In the genomic region with DNA sequence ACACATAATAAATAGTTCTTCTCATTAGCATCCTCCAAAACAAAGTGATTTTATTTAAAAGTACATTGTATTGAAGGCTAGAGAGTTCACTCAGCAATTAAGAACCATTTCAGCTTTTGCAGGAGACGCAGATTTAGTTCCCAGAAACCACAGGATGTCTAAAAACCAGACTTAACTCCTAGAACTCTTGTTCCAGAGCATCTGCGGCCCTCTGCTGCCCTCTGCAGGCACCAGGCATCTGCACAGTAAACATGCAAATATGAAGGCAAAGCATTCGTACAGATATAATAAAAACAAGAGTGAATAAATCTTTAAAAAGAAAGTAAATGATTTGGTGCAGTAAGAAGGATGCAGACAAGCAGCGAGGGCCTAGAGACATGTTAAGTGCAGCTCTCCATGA, we compare ENCODE assay signal across 9 mouse cellular contexts. TPM values are rescaled to one million over a fixed set of nuclear protein-coding genes. Genes with fewer than 3 reads are reported as not detected.
DNase-seq lines count a peak whose midpoint lies in the region; ATAC-seq and TF ChIP-seq lines count a peak whose summit lies in the region.
"Had no signal": no experiment of that assay in that cellular context is flagged by ENCODE, and none has a peak within 500 bp of the region (broad histone marks: within the 10 kb centered on the region; RNA-seq: fewer than 3 reads in every experiment).

No protein-coding gene starts in this region.

- TF ChIP-seq POLR2A in thymus, adult 2 months (IDR thresholded peaks at IDR 0.05; ENCODE audit: control insufficient read depth, extremely low read depth, insufficient read depth, low read length, poor library complexity) = no peak

- no peak overlapping the region for H3K9ac ChIP-seq in forebrain, embryonic 16.5 days (replicated peaks; ENCODE audit: low read depth, low read length)

- no peak for ATAC-seq in forebrain, embryonic 16.5 days

- WGBS in forebrain, embryonic 10.5 days = 61% methylated on average over 4 of the region's 4 CpGs
- WGBS in forebrain, embryonic 16.5 days = 49% methylated on average over 4 of the region's 4 CpGs
- 59% methylated on average over 4 of the region's 4 CpGs for WGBS in thymus, adult 2 months
- WGBS in embryonic facial prominence, embryonic 10.5 days = 60% methylated on average over 4 of the region's 4 CpGs

- H3K27ac ChIP-seq in forebrain, embryonic 10.5 days = no peak overlapping the region
- H3K27ac ChIP-seq in forebrain, embryonic 16.5 days (ENCODE audit: low read length) = no peak overlapping the region
- no peak overlapping the region for H3K27ac ChIP-seq in thymus, adult 2 months (ENCODE audit: control insufficient read depth, insufficient read depth, low read length)
- H3K27ac ChIP-seq in embryonic facial prominence, embryonic 10.5 days (replicated peaks) = no peak overlapping the region

- H3K4me3 ChIP-seq in forebrain, embryonic 10.5 days = no peak overlapping the region
- H3K4me3 ChIP-seq in forebrain, embryonic 16.5 days (replicated peaks; ENCODE audit: low read length) = no peak overlapping the region
- H3K4me3 ChIP-seq in thymus, adult 2 months (ENCODE audit: control insufficient read depth, insufficient read depth, low read length) = no peak overlapping the region
- no peak overlapping the region for H3K4me3 ChIP-seq in embryonic facial prominence, embryonic 10.5 days

- H3K4me1 ChIP-seq in forebrain, embryonic 10.5 days = no peaks in the 10 kb centered on the region
- H3K4me1 ChIP-seq in forebrain, embryonic 16.5 days (replicated peaks; ENCODE audit: control insufficient read depth, insufficient read depth, low read length) = no peaks in the 10 kb centered on the region
- no peaks in the 10 kb centered on the region for H3K4me1 ChIP-seq in thymus, adult 2 months (replicated peaks; ENCODE audit: control insufficient read depth, insufficient read depth, low read length)
- H3K4me1 ChIP-seq in embryonic facial prominence, embryonic 10.5 days = no peaks in the 10 kb centered on the region

- H3K4me2 ChIP-seq in forebrain, embryonic 16.5 days (ENCODE audit: low read length) = no peak overlapping the region

- DNase-seq in forebrain, embryonic 10.5 days (ENCODE audit: extremely low spot score, low spot score) = peak; percentile 26
- DNase-seq in thymus, adult 2 months = peak; percentile 13
- DNase-seq in thymus, postnatal 0 days (ENCODE audit: low spot score) = no peak
- DNase-seq in embryonic facial prominence, embryonic 10.5 days (ENCODE audit: low spot score) = peak; percentile 58
- DNase-seq in layer of hippocampus, adult 8-10 months (ENCODE audit: low spot score in 2 of 2) = peak; percentile 24 to 67
- peak; percentile 23 to 34 for DNase-seq in lung, postnatal 4 days
- peak; percentile 48 for DNase-seq in urinary bladder, adult 2 months (ENCODE audit: low spot score)

- H3K27me3 ChIP-seq in forebrain, embryonic 10.5 days (ENCODE audit: poor library complexity, severe bottlenecking) = no peaks in the 10 kb centered on the region
- no peaks in the 10 kb centered on the region for H3K27me3 ChIP-seq in forebrain, embryonic 16.5 days (replicated peaks; ENCODE audit: control insufficient read depth, insufficient read depth, low read length)
- H3K27me3 ChIP-seq in thymus, adult 2 months (ENCODE audit: control insufficient read depth, insufficient read depth, low read length) = no peaks in the 10 kb centered on the region
- no peaks in the 10 kb centered on the region for H3K27me3 ChIP-seq in embryonic facial prominence, embryonic 10.5 days (replicated peaks; ENCODE audit: low read depth, poor library complexity, severe bottlenecking)

- H3K36me3 ChIP-seq in forebrain, embryonic 10.5 days (replicated peaks) = no peaks in the 10 kb centered on the region
- no peaks in the 10 kb centered on the region for H3K36me3 ChIP-seq in forebrain, embryonic 16.5 days (ENCODE audit: control insufficient read depth, insufficient read depth)
- no peaks in the 10 kb centered on the region for H3K36me3 ChIP-seq in thymus, adult 2 months (ENCODE audit: control insufficient read depth, insufficient read depth, low read length)
- no peaks in the 10 kb centered on the region for H3K36me3 ChIP-seq in embryonic facial prominence, embryonic 10.5 days (replicated peaks)

- TF ChIP-seq CTCF in thymus, adult 2 months (IDR thresholded peaks at IDR 0.05; ENCODE audit: borderline replicate concordance, control insufficient read depth, extremely low read depth, insufficient read depth, low read length, poor library complexity) = no peak

- no peaks in the 10 kb centered on the region for H3K9me3 ChIP-seq in forebrain, embryonic 10.5 days
- H3K9me3 ChIP-seq in forebrain, embryonic 16.5 days (ENCODE audit: control insufficient read depth, low read length) = no peaks in the 10 kb centered on the region
- H3K9me3 ChIP-seq in embryonic facial prominence, embryonic 10.5 days = no peaks in the 10 kb centered on the region

RNA-seq across cellular contexts. Expression of gene Tmprss11b, which starts 8.5 kb away (rescaled TPM):
- not detected in 2 replicates for polyA plus RNA-seq in forebrain, embryonic 10.5 days (2016; fragmentation: Nextera tagmentation; extraction: Ambion mirVana)
- polyA plus RNA-seq in forebrain, embryonic 16.5 days (2015; fragmentation: Nextera tagmentation; extraction: Ambion mirVana) = not detected in 2 replicates
- polyA plus RNA-seq in thymus, adult 2 months (2012; rRNA removed) = 0.03 TPM in 1 of 2 replicates, not detected in the other
- polyA plus RNA-seq in thymus, postnatal 0 days (2015; fragmentation: Nextera tagmentation; extraction: Ambion mirVana) = 0.05 and 0.12 TPM in 2 replicates
- not detected in 2 replicates for polyA plus RNA-seq in embryonic facial prominence, embryonic 10.5 days (2016; fragmentation: Nextera tagmentation; extraction: Ambion mirVana)
- not detected for total RNA-seq in layer of hippocampus, adult 8-10 months (2022)
- 0.04 TPM in 1 of 2 replicates, not detected in the other for polyA plus RNA-seq in urinary bladder, adult 2 months (2012; rRNA removed)
- polyA plus RNA-seq: liver, embryonic 16.5 days had no signal

RNA-seq across cellular contexts. Expression of gene Tmprss11f, which starts 52.4 kb away (rescaled TPM):
- not detected in 2 replicates for polyA plus RNA-seq in forebrain, embryonic 10.5 days (2016; fragmentation: Nextera tagmentation; extraction: Ambion mirVana)
- not detected in 2 replicates for polyA plus RNA-seq in forebrain, embryonic 16.5 days (2015; fragmentation: Nextera tagmentation; extraction: Ambion mirVana)
- polyA plus RNA-seq in thymus, adult 2 months (2012; rRNA removed) = not detected in 2 replicates
- polyA plus RNA-seq in thymus, postnatal 0 days (2015; fragmentation: Nextera tagmentation; extraction: Ambion mirVana) = not detected in 2 replicates
- polyA plus RNA-seq in embryonic facial prominence, embryonic 10.5 days (2016; fragmentation: Nextera tagmentation; extraction: Ambion mirVana) = 0.04 TPM in 1 of 2 replicates, not detected in the other
- not detected for total RNA-seq in layer of hippocampus, adult 8-10 months (2022)
- polyA plus RNA-seq in urinary bladder, adult 2 months (2012; rRNA removed) = 0.63 and 0.73 TPM in 2 replicates
- polyA plus RNA-seq: liver, embryonic 16.5 days had no signal
